Mouse (Mus musculus) midbrain, embryonic 14.5 days (tissue): ENCODE data around the gene Msh2. TPM values are rescaled to one million over a fixed set of nuclear protein-coding genes. Genes with fewer than 3 reads are reported as not detected.

ENCODE experiments used
- ATAC-seq: fragments of 200-750 bp; cut with Nextera tagmentation; 2 replicates; pipeline ENCODE4 v1.8.0; 2017; ENCODE audit warnings: moderate number of reproducible peaks, moderate library complexity; ENCODE audit not compliant: low FRiP score, low TSS enrichment
- DNase-seq: peaks from one replicate; pipeline ENCODE4 v3.0.0-alpha.2; 2015
- H3K27ac ChIP-seq: fragments of 300-500 bp; sonication (generic); replicated peaks from 2 replicates; pipeline ENCODE4 v1.5.1; 2014; ENCODE audit warnings: mild to moderate bottlenecking, low read depth, low read length, moderate library complexity
- H3K27me3 ChIP-seq: fragments of 300-500 bp; sonication (generic); 2 replicates; pipeline ENCODE4 v1.6.1; 2014; ENCODE audit warnings: low read length, control low read depth, mixed read lengths; ENCODE audit not compliant: control insufficient read depth, insufficient read depth
- H3K36me3 ChIP-seq: fragments of 300-500 bp; sonication (generic); 2 replicates; pipeline ENCODE4 v1.6.1; 2014; ENCODE audit warnings: low read length, control low read depth; ENCODE audit not compliant: control insufficient read depth, insufficient read depth
- H3K4me1 ChIP-seq: fragments of 300-500 bp; sonication (generic); 2 replicates; pipeline ENCODE4 v1.6.1; 2014; ENCODE audit warnings: mild to moderate bottlenecking, antibody characterized with exemption, low read length, control low read depth; ENCODE audit not compliant: control insufficient read depth, insufficient read depth
- H3K4me2 ChIP-seq: fragments of 300-500 bp; sonication (generic); 2 replicates; pipeline ENCODE4 v1.6.1; 2014; ENCODE audit warnings: mild to moderate bottlenecking, low read length, moderate library complexity
- H3K4me3 ChIP-seq: fragments of 300-500 bp; sonication (generic); replicated peaks from 2 replicates; pipeline ENCODE4 v1.5.1; 2014; ENCODE audit warnings: low read depth, low read length
- H3K9ac ChIP-seq: fragments of 300-500 bp; sonication (generic); replicated peaks from 2 replicates; pipeline ENCODE4 v1.6.1; 2014; ENCODE audit warnings: mild to moderate bottlenecking, low read length, moderate library complexity
- H3K9me3 ChIP-seq: fragments of 300-500 bp; sonication (generic); 2 replicates; pipeline ENCODE4 v1.6.1; 2016; ENCODE audit warnings: low read length, control low read depth, mixed read lengths; ENCODE audit not compliant: control insufficient read depth
- WGBS: fragments of 180-500 bp; shearing (Covaris S2); extraction: QIAGEN DNeasy Blood & Tissue Kit; methylation state at CpG from one replicate; pipeline ENCODE4 v1.1.7; 2014; 5-methylcytosine and 5-hydroxymethylcytosine counted together
- polyA plus RNA-seq: library from polyadenylated mRNA; unstranded; fragments of >200 nt; fragmentation: Nextera tagmentation; extraction: Ambion mirVana; gene quantifications from 2 replicates; pipeline ENCODE4 v1.2.1, GENCODE M21; 2014

Msh2 gene
- polyA plus RNA-seq, 1 experiment from 2014 or later, result 54.4 TPM

GRCm38 (mm10) chr17:87734471-87734870 lies 62.3 kb downstream of the Msh2 start:
- H3K9ac ChIP-seq, result no peak overlapping the region
- no peaks in the 10 kb centered on the region for H3K4me1 ChIP-seq
- no peaks in the 10 kb centered on the region for H3K9me3 ChIP-seq
- WGBS, result 89% methylated on average over 8 of the region's 8 CpGs
- ATAC-seq, result no peak
- no peaks in the 10 kb centered on the region for H3K27me3 ChIP-seq
- no peaks in the 10 kb centered on the region for H3K36me3 ChIP-seq
- H3K4me2 ChIP-seq, result no peak overlapping the region
- DNase-seq, result no peak
- H3K27ac ChIP-seq, result no peak overlapping the region
- H3K4me3 ChIP-seq, result no peak overlapping the region

GRCm38 (mm10) chr17:87737144-87737543 lies 65.0 kb downstream of the Msh2 start:
- WGBS, result 87% methylated on average over 3 of the region's 3 CpGs
- no peak for DNase-seq
- H3K4me2 ChIP-seq, result no peak overlapping the region
- no peaks in the 10 kb centered on the region for H3K27me3 ChIP-seq
- no peak overlapping the region for H3K27ac ChIP-seq
- ATAC-seq, result no peak
- no peak overlapping the region for H3K4me3 ChIP-seq
- H3K4me1 ChIP-seq, result no peaks in the 10 kb centered on the region
- no peaks in the 10 kb centered on the region for H3K9me3 ChIP-seq
- H3K9ac ChIP-seq, result no peak overlapping the region
- H3K36me3 ChIP-seq, result no peaks in the 10 kb centered on the region

GRCm38 (mm10) chr17:87739835-87740234 lies 67.7 kb downstream of the Msh2 start:
- DNase-seq, result no peak
- H3K27ac ChIP-seq, result no peak overlapping the region
- no peak overlapping the region for H3K4me2 ChIP-seq
- WGBS, result 56% methylated on average over 1 of the region's 1 CpGs
- no peak overlapping the region for H3K4me3 ChIP-seq
- H3K4me1 ChIP-seq, result no peaks in the 10 kb centered on the region
- no peaks in the 10 kb centered on the region for H3K9me3 ChIP-seq
- no peak for ATAC-seq
- H3K9ac ChIP-seq, result no peak overlapping the region
- no peaks in the 10 kb centered on the region for H3K27me3 ChIP-seq
- H3K36me3 ChIP-seq, result no peaks in the 10 kb centered on the region

- Histone ChIP-seq H3K27me3 (peaks cover 16% of the 10 kb centered on the region), H3K4me1 (peaks cover 11% of the 10 kb centered on the region), H3K9ac (peak overlapping the region; percentile 58), H3K4me2 (peak overlapping the region; percentile 87), H3K36me3 (no peaks in the 10 kb centered on the region), H3K27ac (peak overlapping the region; percentile 74), H3K9me3 (no peaks in the 10 kb centered on the region), H3K4me3 (peak overlapping the region; percentile 53)
- DNase-seq (peak; percentile 52), ATAC-seq (peak; percentile 47)
- WGBS, result 9% methylated on average over 32 of the region's 32 CpGs
These were observed 73.1 kb downstream of the Msh2 start for GRCm38 (mm10) chr17:87744985-87745925.

- H3K9ac ChIP-seq, result peak overlapping the region; percentile 58
- H3K4me2 ChIP-seq, result peak overlapping the region; percentile 87
- H3K4me1 ChIP-seq, result peaks cover 11% of the 10 kb centered on the region
- peaks cover 16% of the 10 kb centered on the region for H3K27me3 ChIP-seq
- peak; percentile 81 for ATAC-seq
- WGBS, result 3% methylated on average over 101 of the region's 101 CpGs
- peak overlapping the region; percentile 74 for H3K27ac ChIP-seq
- H3K36me3 ChIP-seq, result no peaks in the 10 kb centered on the region
- H3K9me3 ChIP-seq, result no peaks in the 10 kb centered on the region
- DNase-seq, result peak; percentile 79
- peak overlapping the region; percentile 53 for H3K4me3 ChIP-seq
These were observed 74.1 kb downstream of the Msh2 start for GRCm38 (mm10) chr17:87745926-87746888.

- Histone ChIP-seq H3K4me2 (no peak overlapping the region), H3K27me3 (no peaks in the 10 kb centered on the region), H3K4me3 (no peak overlapping the region), H3K27ac (no peak overlapping the region), H3K9ac (no peak overlapping the region), H3K36me3 (no peaks in the 10 kb centered on the region), H3K4me1 (no peaks in the 10 kb centered on the region), H3K9me3 (no peaks in the 10 kb centered on the region)
- ATAC-seq (no peak), DNase-seq (no peak)
- WGBS, result 90% methylated on average over 4 of the region's 4 CpGs
These were observed 88.2 kb downstream of the Msh2 start for GRCm38 (mm10) chr17:87760315-87760714.

GRCm38 (mm10) chr17:87763146-87763545 lies 91.0 kb downstream of the Msh2 start:
- no peaks in the 10 kb centered on the region for H3K9me3 ChIP-seq
- no peak for ATAC-seq
- WGBS, result 23% methylated on average over 7 of the region's 7 CpGs
- H3K4me3 ChIP-seq, result no peak overlapping the region
- H3K36me3 ChIP-seq, result no peaks in the 10 kb centered on the region
- no peak overlapping the region for H3K27ac ChIP-seq
- H3K4me1 ChIP-seq, result no peaks in the 10 kb centered on the region
- H3K27me3 ChIP-seq, result no peaks in the 10 kb centered on the region
- H3K4me2 ChIP-seq, result no peak overlapping the region
- DNase-seq, result no peak
- no peak overlapping the region for H3K9ac ChIP-seq

GRCm38 (mm10) chr17:87765031-87765430 lies 92.9 kb downstream of the Msh2 start:
- ATAC-seq (no peak), DNase-seq (no peak)
- Histone ChIP-seq H3K4me1 (no peaks in the 10 kb centered on the region), H3K9ac (no peak overlapping the region), H3K4me3 (no peak overlapping the region), H3K27ac (no peak overlapping the region), H3K27me3 (no peaks in the 10 kb centered on the region), H3K4me2 (no peak overlapping the region), H3K9me3 (no peaks in the 10 kb centered on the region), H3K36me3 (no peaks in the 10 kb centered on the region)
- 95% methylated on average over 11 of the region's 11 CpGs for WGBS
